Mouse (Mus musculus) forebrain, embryonic 10.5 days (tissue): ENCODE data around the gene Gatc. TPM values are rescaled to one million over a fixed set of nuclear protein-coding genes. Genes with fewer than 3 reads are reported as not detected.

Experiments used
- DNase-seq: peaks from one replicate; pipeline ENCODE4 v3.0.0-alpha.2; 2017; ENCODE audit warnings: low spot score; ENCODE audit errors: extremely low spot score
- H3K27ac ChIP-seq: fragments of 300-500 bp; sonication (generic); 2 replicates; pipeline ENCODE4 v1.5.1; 2016; ENCODE audit warnings: mild to moderate bottlenecking
- H3K27me3 ChIP-seq: fragments of 300-500 bp; sonication (generic); 2 replicates; pipeline ENCODE4 v1.6.1; 2016; ENCODE audit warnings: mild to moderate bottlenecking; ENCODE audit not compliant: poor library complexity, severe bottlenecking
- H3K36me3 ChIP-seq: fragments of 300-500 bp; sonication (generic); replicated peaks from 2 replicates; pipeline ENCODE4 v1.6.1; 2016; ENCODE audit warnings: mild to moderate bottlenecking, moderate library complexity
- H3K4me1 ChIP-seq: fragments of 300-500 bp; sonication (generic); 2 replicates; pipeline ENCODE4 v1.6.1; 2016
- H3K4me3 ChIP-seq: fragments of 300-500 bp; sonication (generic); 2 replicates; pipeline ENCODE4 v1.5.1; 2016; ENCODE audit warnings: mild to moderate bottlenecking, moderate library complexity
- H3K9me3 ChIP-seq: fragments of 300-500 bp; sonication (generic); 2 replicates; pipeline ENCODE4 v1.6.1; 2016; ENCODE audit warnings: mild to moderate bottlenecking, moderate library complexity
- WGBS: fragments of 180-500 bp; shearing (Covaris S2); methylation state at CpG from one replicate; pipeline ENCODE4 v1.1.7; 2016; 5-methylcytosine and 5-hydroxymethylcytosine counted together
- polyA plus RNA-seq: library from polyadenylated mRNA; unstranded; fragments of >200 nt; fragmentation: Nextera tagmentation; extraction: Ambion mirVana; gene quantifications from 2 replicates; pipeline ENCODE4 v1.2.1, GENCODE M21; 2016

The Gatc gene
- polyA plus RNA-seq, 1 experiment from 2014 or later = 37.6 TPM

GRCm38 (mm10) chr5:115300035-115300744, 40.8 kb downstream of the Gatc start:
- no peaks in the 10 kb centered on the region for H3K9me3 ChIP-seq
- peaks cover 13% of the 10 kb centered on the region for H3K27me3 ChIP-seq
- peak overlapping the region; percentile 91 for H3K4me3 ChIP-seq
- H3K36me3 ChIP-seq = peaks cover 45% of the 10 kb centered on the region
- 2% methylated on average over 46 of the region's 46 CpGs for WGBS
- peaks cover 37% of the 10 kb centered on the region for H3K4me1 ChIP-seq
- peak overlapping the region; percentile 94 for H3K27ac ChIP-seq
- peak; percentile 64 for DNase-seq

DNA sequence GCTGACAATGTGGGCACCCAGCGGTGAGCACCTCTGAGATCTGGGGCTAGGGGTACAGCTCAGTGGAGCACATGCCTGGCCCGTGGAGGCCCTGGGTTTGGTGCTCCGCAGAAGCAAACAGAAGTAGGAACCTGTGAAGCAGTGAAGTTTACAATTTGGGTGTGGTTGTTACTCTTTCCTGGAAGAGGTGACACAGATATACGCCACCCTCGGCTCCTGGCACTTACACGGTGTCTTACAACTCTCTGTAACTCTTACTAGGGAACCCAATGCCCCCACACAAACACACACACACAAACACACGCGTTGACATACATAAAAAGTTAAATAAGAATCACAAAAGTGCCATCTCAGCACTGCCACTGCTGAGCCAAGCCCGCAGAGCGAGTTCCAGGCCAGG, 44.6 kb downstream of the Gatc start:
- H3K27ac ChIP-seq = no peak overlapping the region
- peaks cover 83% of the 10 kb centered on the region for H3K36me3 ChIP-seq
- 88% methylated on average over 10 of the region's 10 CpGs for WGBS

GRCm38 (mm10) chr5:115294173-115294572, 46.8 kb downstream of the Gatc start:
- H3K27ac ChIP-seq = no peak overlapping the region
- no peak overlapping the region for H3K4me3 ChIP-seq
- no peaks in the 10 kb centered on the region for H3K9me3 ChIP-seq
- no peak for DNase-seq
- peaks cover 100% of the 10 kb centered on the region for H3K36me3 ChIP-seq
- 89% methylated on average over 8 of the region's 8 CpGs for WGBS
- H3K4me1 ChIP-seq = peaks cover 13% of the 10 kb centered on the region
- H3K27me3 ChIP-seq = no peaks in the 10 kb centered on the region

More for the DNA sequence above, 44.6 kb downstream of the Gatc start:
- Histone ChIP-seq H3K27me3 (no peaks in the 10 kb centered on the region), H3K9me3 (no peaks in the 10 kb centered on the region), H3K4me1 (peaks cover 23% of the 10 kb centered on the region), H3K4me3 (no peak overlapping the region)
- no peak for DNase-seq

- Histone ChIP-seq H3K4me3 (no peak overlapping the region), H3K27me3 (no peaks in the 10 kb centered on the region), H3K9me3 (no peaks in the 10 kb centered on the region), H3K27ac (no peak overlapping the region), H3K4me1 (peaks cover 8% of the 10 kb centered on the region), H3K36me3 (peaks cover 66% of the 10 kb centered on the region)
- WGBS = 93% methylated on average over 3 of the region's 3 CpGs
- no peak for DNase-seq
Measured at GRCm38 (mm10) chr5:115284735-115285134, 56.2 kb downstream of the Gatc start.

Other genes starting within 250 kb of the Gatc start
- gene Gm10401, start 242.9 kb downstream of the Gatc start, polyA plus RNA-seq = 18.3 and 22.9 TPM in 2 replicates
- gene Acads, start 221.8 kb downstream of the Gatc start, polyA plus RNA-seq = 59.9 and 66.9 TPM in 2 replicates
- 75.4 and 77.6 TPM in 2 replicates for gene Unc119b, start 206.2 kb downstream of the Gatc start, polyA plus RNA-seq
- 64.2 and 67.3 TPM in 2 replicates for gene Mlec, start 183.0 kb downstream of the Gatc start, polyA plus RNA-seq
- gene Cabp1, start 146.8 kb downstream of the Gatc start, polyA plus RNA-seq = 0.31 and 0.43 TPM in 2 replicates
- 116 and 119 TPM in 2 replicates for gene Pop5, start 105.3 kb downstream of the Gatc start, polyA plus RNA-seq
- 119 and 132 TPM in 2 replicates for gene Rnf10, start 68.3 kb downstream of the Gatc start, polyA plus RNA-seq
- 58.7 and 58.8 TPM in 2 replicates for gene Coq5, start 61.5 kb downstream of the Gatc start, polyA plus RNA-seq
- gene Dynll1, start 40.2 kb downstream of the Gatc start, polyA plus RNA-seq = 1,650 and 1,695 TPM in 2 replicates
- gene Srsf9, start 14.0 kb downstream of the Gatc start, polyA plus RNA-seq = 399 and 417 TPM in 2 replicates
- 56.6 and 57.7 TPM in 2 replicates for gene Triap1, start within 50 bp of the Gatc start, polyA plus RNA-seq
- 754 and 787 TPM in 2 replicates for gene Cox6a1, start 7.8 kb upstream of the Gatc start, polyA plus RNA-seq
- 142 and 158 TPM in 2 replicates for gene Msi1, start 88.4 kb upstream of the Gatc start, polyA plus RNA-seq
- gene Pla2g1b, start 125.1 kb upstream of the Gatc start, polyA plus RNA-seq = not detected in 2 replicates
- gene Sirt4, start 143.5 kb upstream of the Gatc start, polyA plus RNA-seq = 13.1 and 13.9 TPM in 2 replicates
- 34.3 and 35.8 TPM in 2 replicates for gene Pxn, start 165.5 kb upstream of the Gatc start, polyA plus RNA-seq
- gene Rplp0, start 218.3 kb upstream of the Gatc start, polyA plus RNA-seq = 1,454 and 1,463 TPM in 2 replicates
- gene Gcn1l1, start 224.1 kb upstream of the Gatc start, polyA plus RNA-seq = 64.9 and 66.1 TPM in 2 replicates